Mouse (Mus musculus) kidney, embryonic 16.5 days (tissue): Measurements from ENCODE around the gene Kcnq1. TPM values are rescaled to one million over a fixed set of nuclear protein-coding genes. Genes with fewer than 3 reads are reported as not detected.

Source experiments
- ATAC-seq: fragments of 200-750 bp; cut with Nextera tagmentation; 2 replicates; pipeline ENCODE4 v1.8.0; 2017; ENCODE audit warnings: moderate TSS enrichment; ENCODE audit not compliant: low FRiP score, low TSS enrichment
- H3K27ac ChIP-seq: fragments of 300-500 bp; sonication (generic); 2 replicates; pipeline ENCODE4 v1.5.1; 2014; ENCODE audit warnings: low read length
- H3K27me3 ChIP-seq: fragments of 300-500 bp; sonication (generic); 2 replicates; pipeline ENCODE4 v1.6.1; 2014; ENCODE audit warnings: low read length, control low read depth, mixed read lengths; ENCODE audit not compliant: insufficient read depth
- H3K36me3 ChIP-seq: fragments of 300-500 bp; sonication (generic); 2 replicates; pipeline ENCODE4 v1.6.1; 2014; ENCODE audit warnings: low read length, control low read depth, mixed read lengths; ENCODE audit not compliant: insufficient read depth
- H3K4me1 ChIP-seq: fragments of 300-500 bp; sonication (generic); 2 replicates; pipeline ENCODE4 v1.6.1; 2014; ENCODE audit warnings: low read length, control low read depth, mixed read lengths; ENCODE audit not compliant: insufficient read depth
- H3K4me2 ChIP-seq: fragments of 300-500 bp; sonication (generic); replicated peaks from 2 replicates; pipeline ENCODE4 v1.6.1; 2014; ENCODE audit warnings: low read depth, low read length
- H3K4me3 ChIP-seq: fragments of 300-500 bp; sonication (generic); 2 replicates; pipeline ENCODE4 v1.5.1; 2014; ENCODE audit warnings: mild to moderate bottlenecking, low read length
- H3K9ac ChIP-seq: fragments of 300-500 bp; sonication (generic); replicated peaks from 2 replicates; pipeline ENCODE4 v1.6.1; 2014; ENCODE audit warnings: low read length
- H3K9me3 ChIP-seq: fragments of 300-500 bp; sonication (generic); 2 replicates; pipeline ENCODE4 v1.6.1; 2016; ENCODE audit warnings: low read length, control low read depth
- WGBS: fragments of 180-500 bp; shearing (Covaris S2); extraction: QIAGEN DNeasy Blood & Tissue Kit; methylation state at CpG from one replicate; pipeline ENCODE4 v1.1.7; 2014; 5-methylcytosine and 5-hydroxymethylcytosine counted together
- polyA plus RNA-seq: library from polyadenylated mRNA; unstranded; fragments of >200 nt; fragmentation: Nextera tagmentation; extraction: Ambion mirVana; gene quantifications from 2 replicates; pipeline ENCODE4 v1.2.1, GENCODE M21; 2015

Gene Kcnq1
- polyA plus RNA-seq, 1 experiment from 2014 or later, result 9.8 TPM

GRCm38 (mm10) chr7:143371336-143371735, 265.2 kb downstream of the Kcnq1 start:
- H3K27ac ChIP-seq, result no peak overlapping the region
- H3K9ac ChIP-seq, result no peak overlapping the region
- H3K4me1 ChIP-seq, result peaks cover 15% of the 10 kb centered on the region; the same call in 1 of the 2 replicates
- H3K4me3 ChIP-seq, result no peak overlapping the region
- H3K4me2 ChIP-seq, result no peak overlapping the region
- no peak for ATAC-seq
- H3K27me3 ChIP-seq, result no peaks in the 10 kb centered on the region
- WGBS, result 62% methylated on average over 2 of the region's 2 CpGs
- H3K9me3 ChIP-seq, result no peaks in the 10 kb centered on the region
- no peaks in the 10 kb centered on the region for H3K36me3 ChIP-seq

DNA sequence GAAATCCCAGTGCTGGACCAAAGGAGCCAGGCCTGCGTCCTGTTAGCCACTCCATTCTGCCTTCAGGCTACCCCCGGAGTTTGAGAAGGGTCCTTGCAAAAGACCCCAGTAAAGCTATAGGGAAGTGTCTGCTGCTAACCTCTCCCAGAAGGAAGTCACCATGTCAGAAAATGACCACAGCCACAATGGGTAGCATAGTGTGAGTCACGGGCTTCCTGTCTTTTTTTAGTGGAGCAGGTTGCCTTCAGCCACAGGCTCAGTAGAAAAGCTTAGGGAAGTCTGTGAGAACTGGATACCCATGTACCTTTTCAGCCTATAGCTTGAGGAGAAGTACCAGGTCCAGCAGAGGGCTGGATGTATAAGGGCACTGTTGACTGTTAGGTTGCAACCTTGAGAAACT, 267.1 kb downstream of the Kcnq1 start:
- ATAC-seq, result no peak
- H3K4me2 ChIP-seq, result no peak overlapping the region
- no peaks in the 10 kb centered on the region for H3K27me3 ChIP-seq
- no peaks in the 10 kb centered on the region for H3K9me3 ChIP-seq
- no peak overlapping the region for H3K27ac ChIP-seq
- no peak overlapping the region for H3K9ac ChIP-seq
- no peak overlapping the region for H3K4me3 ChIP-seq
- peaks cover 1% of the 10 kb centered on the region; the same call in 1 of the 2 replicates for H3K4me1 ChIP-seq
- H3K36me3 ChIP-seq, result no peaks in the 10 kb centered on the region
- 75% methylated on average over 3 of the region's 3 CpGs for WGBS

DNA sequence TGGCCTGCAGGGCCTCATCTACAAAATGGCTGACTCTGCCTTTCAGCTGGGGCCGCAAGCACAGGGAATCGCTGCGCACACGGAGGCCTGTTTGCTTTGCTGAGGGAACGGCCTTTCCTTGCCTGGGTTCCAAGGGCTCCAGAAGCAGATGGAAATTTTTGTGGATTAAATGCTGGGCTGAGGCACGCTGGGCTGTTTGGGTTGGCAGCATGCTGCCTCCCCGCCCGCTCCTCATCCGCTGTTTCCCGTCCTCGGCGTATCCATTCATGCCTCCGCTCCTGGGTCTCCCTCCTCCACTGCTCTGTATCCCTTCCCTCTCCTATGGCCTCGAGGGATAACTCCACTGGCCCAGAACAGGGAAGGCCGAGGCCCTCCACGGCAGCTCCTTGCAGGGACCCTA, 269.8 kb downstream of the Kcnq1 start:
- H3K4me2 ChIP-seq, result no peak overlapping the region
- no peaks in the 10 kb centered on the region for H3K9me3 ChIP-seq
- no peak overlapping the region for H3K27ac ChIP-seq
- H3K4me3 ChIP-seq, result no peak overlapping the region
- 59% methylated on average over 16 of the region's 16 CpGs for WGBS
- H3K27me3 ChIP-seq, result no peaks in the 10 kb centered on the region
- H3K4me1 ChIP-seq, result no peaks in the 10 kb centered on the region; the same call in 1 of the 2 replicates
- H3K36me3 ChIP-seq, result no peaks in the 10 kb centered on the region
- H3K9ac ChIP-seq, result no peak overlapping the region
- no peak for ATAC-seq

GRCm38 (mm10) chr7:143380466-143381073, 274.4 kb downstream of the Kcnq1 start:
- H3K4me1 ChIP-seq, result no peaks in the 10 kb centered on the region; the same call in 1 of the 2 replicates
- H3K4me3 ChIP-seq, result no peak overlapping the region
- no peak overlapping the region for H3K9ac ChIP-seq
- no peaks in the 10 kb centered on the region for H3K9me3 ChIP-seq
- no peak overlapping the region for H3K4me2 ChIP-seq
- ATAC-seq, result no peak
- H3K27me3 ChIP-seq, result no peaks in the 10 kb centered on the region
- WGBS, result 48% methylated on average over 20 of the region's 20 CpGs
- H3K36me3 ChIP-seq, result no peaks in the 10 kb centered on the region
- H3K27ac ChIP-seq, result no peak overlapping the region

- no peaks in the 10 kb centered on the region for H3K27me3 ChIP-seq
- H3K4me1 ChIP-seq, result peaks cover 21% of the 10 kb centered on the region
- no peak overlapping the region for H3K4me2 ChIP-seq
- no peaks in the 10 kb centered on the region for H3K36me3 ChIP-seq
- H3K4me3 ChIP-seq, result no peak overlapping the region
- no peaks in the 10 kb centered on the region for H3K9me3 ChIP-seq
- no peak overlapping the region for H3K27ac ChIP-seq
- no peak overlapping the region for H3K9ac ChIP-seq
- no peak for ATAC-seq
- WGBS, result 45% methylated on average over 1 of the region's 1 CpGs
Observed at GRCm38 (mm10) chr7:143386632-143387031, 280.5 kb downstream of the Kcnq1 start.

GRCm38 (mm10) chr7:143388783-143389695, 282.9 kb downstream of the Kcnq1 start:
- peak overlapping the region; percentile 83 for H3K27ac ChIP-seq
- H3K4me3 ChIP-seq, result no peak overlapping the region
- peak; percentile 94 for ATAC-seq
- no peaks in the 10 kb centered on the region for H3K36me3 ChIP-seq
- no peak overlapping the region for H3K9ac ChIP-seq
- WGBS, result 29% methylated on average over 27 of the region's 27 CpGs
- 0 out of 2 replicates have a peak overlapping the region, but pooled peaks have one; percentile 9 for H3K4me2 ChIP-seq
- H3K9me3 ChIP-seq, result peaks cover 8% of the 10 kb centered on the region; the same call in 1 of the 2 replicates
- no peaks in the 10 kb centered on the region for H3K27me3 ChIP-seq
- peaks cover 21% of the 10 kb centered on the region for H3K4me1 ChIP-seq

DNA sequence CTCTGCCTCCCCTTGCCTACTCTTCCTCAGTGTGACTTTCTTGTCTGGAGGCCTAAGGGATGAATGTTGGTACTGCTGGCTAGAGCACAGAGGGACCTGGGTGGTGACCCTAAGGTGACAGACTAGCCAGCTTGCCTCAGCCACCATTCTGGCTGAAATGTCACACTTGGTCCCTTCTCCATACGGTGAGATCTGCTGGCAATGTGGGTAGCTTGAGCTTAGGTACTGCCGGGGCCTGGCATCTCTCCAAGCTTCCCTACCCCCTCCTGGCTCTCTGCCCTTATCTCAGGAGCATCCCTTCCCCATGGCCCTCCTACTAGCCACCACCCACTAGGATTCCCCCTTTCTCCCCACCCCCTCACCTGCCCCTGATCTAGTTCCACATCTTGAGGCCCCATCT, 283.7 kb downstream of the Kcnq1 start:
- 54% methylated on average over 2 of the region's 2 CpGs for WGBS
- ATAC-seq, result no peak

DNA sequence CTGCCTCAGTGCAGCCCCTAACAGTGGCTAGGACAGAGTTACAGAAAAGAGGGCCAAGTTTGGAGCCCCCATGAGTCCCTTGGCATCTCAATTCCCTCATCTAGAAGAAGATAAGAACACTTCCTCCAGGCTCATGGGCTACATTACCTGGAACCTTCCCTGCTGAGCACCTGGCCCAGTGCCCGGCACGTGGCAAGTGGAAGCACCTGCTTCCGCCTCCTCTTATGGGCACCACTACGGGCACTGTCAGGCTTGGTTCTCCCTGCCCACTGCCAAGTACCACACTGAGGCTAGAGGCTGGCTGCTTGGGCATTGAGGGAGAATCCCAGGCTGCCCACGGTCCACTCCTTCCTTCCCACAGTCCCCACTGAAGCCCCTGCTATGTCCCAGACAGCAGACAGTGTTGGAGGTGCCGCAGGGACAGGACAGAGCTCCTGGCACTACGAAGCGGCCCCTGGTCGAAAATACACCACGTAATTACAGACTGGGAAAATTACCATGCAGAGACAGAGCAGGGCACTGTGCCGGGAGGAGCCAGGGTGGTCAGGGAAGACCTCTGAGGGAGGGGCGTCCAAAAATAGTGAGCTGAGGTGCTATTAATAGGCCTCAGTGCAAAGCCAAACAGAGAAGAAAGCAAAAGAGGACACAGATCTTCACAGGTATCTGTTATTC, 284.3 kb downstream of the Kcnq1 start:
- peaks cover 8% of the 10 kb centered on the region; the same call in 1 of the 2 replicates for H3K9me3 ChIP-seq
- 80% methylated on average over 12 of the region's 12 CpGs for WGBS

More for the DNA sequence above, 283.7 kb downstream of the Kcnq1 start:
- Histone ChIP-seq H3K27ac (peak overlapping the region; percentile 83), H3K4me1 (peaks cover 21% of the 10 kb centered on the region), H3K9me3 (peaks cover 8% of the 10 kb centered on the region; the same call in 1 of the 2 replicates), H3K9ac (no peak overlapping the region), H3K4me2 (0 out of 2 replicates have a peak overlapping the region, but pooled peaks have one; percentile 9), H3K36me3 (no peaks in the 10 kb centered on the region), H3K27me3 (no peaks in the 10 kb centered on the region), H3K4me3 (no peak overlapping the region)

DNA sequence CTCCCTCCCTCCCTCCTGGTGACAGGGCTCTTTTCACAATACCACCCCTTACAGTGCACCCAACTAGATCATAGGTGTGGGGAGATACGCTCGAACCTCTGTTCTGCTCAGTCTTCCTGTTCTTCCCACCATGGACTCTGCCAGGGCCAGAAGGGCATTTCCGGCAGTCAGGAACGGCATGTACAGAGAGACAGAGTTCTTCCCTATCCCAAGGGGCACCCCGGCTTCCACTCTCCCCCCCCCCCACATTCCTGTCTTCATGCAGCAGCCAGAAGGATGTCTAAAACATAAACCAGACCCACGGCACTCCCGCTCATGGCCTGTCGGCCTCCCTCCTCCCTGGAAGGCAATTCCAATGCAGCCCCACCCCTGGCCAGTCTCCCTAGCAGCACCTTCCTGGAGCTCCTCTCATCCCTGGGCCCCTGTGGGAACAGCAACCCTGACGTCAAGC, 289.0 kb downstream of the Kcnq1 start:
- 59% methylated on average over 9 of the region's 9 CpGs for WGBS
- Histone ChIP-seq H3K27me3 (no peaks in the 10 kb centered on the region), H3K9me3 (peaks cover 8% of the 10 kb centered on the region; the same call in 1 of the 2 replicates), H3K36me3 (no peaks in the 10 kb centered on the region), H3K9ac (no peak overlapping the region), H3K4me1 (peaks cover 10% of the 10 kb centered on the region), H3K4me2 (no peak overlapping the region), H3K4me3 (no peak overlapping the region), H3K27ac (no peak overlapping the region)
- ATAC-seq, result 0 out of 2 replicates have a peak, but pooled peaks have one; percentile 59

More for the DNA sequence above, 284.3 kb downstream of the Kcnq1 start:
- no peak for ATAC-seq
- H3K9ac ChIP-seq, result no peak overlapping the region
- H3K4me2 ChIP-seq, result no peak overlapping the region
- H3K4me1 ChIP-seq, result peaks cover 27% of the 10 kb centered on the region
- no peaks in the 10 kb centered on the region for H3K27me3 ChIP-seq
- no peak overlapping the region for H3K27ac ChIP-seq
- H3K36me3 ChIP-seq, result no peaks in the 10 kb centered on the region
- no peak overlapping the region for H3K4me3 ChIP-seq
